Mouse (Mus musculus): Measurements from ENCODE around the gene Klc1.

Gene Klc1

DNA sequence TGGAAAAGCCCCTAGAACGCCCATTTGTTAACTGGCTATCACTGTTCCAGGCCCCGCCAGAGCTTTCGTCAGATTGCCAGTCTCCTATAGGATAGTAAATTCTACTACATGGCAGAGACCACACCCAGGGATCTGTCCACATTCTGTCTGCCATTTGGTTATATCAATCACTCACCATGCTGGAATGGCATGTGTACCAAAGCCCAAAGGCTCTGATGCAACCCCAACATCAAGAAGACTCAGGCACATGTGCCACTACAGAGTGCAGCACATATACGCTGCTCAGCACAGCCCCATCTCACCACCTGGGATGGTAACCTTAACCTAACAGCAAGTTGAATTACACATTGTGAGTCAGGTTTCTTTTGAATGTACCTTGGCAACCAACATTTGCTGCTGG is 87.3 kb downstream of the Klc1 start:
- in situ Hi-C loops (cut with MboI; ENCODE audit: unreplicated experiment in 2 of 2): no loop called here

DNA sequence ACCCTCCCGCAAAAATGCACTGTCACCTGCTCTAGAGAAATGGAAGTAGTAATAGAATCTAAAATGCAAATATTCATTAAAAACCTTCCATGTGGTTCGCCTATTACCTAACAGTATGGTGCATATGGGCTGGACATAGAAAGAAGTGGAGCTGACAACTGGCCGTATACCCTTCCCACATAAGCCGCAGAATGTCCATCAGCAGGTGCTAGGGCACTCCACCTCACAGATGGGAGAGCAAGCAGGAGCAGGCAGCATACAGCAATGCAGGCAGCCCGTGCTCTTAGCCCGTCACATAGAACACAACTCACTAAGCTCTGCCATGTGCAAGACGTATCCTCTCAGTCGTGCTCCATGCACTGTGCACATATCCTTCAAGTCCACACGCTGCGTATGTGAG is 88.2 kb downstream of the Klc1 start:
- in situ Hi-C loops (cut with MboI; ENCODE audit: unreplicated experiment in 2 of 2): no loop called here

DNA sequence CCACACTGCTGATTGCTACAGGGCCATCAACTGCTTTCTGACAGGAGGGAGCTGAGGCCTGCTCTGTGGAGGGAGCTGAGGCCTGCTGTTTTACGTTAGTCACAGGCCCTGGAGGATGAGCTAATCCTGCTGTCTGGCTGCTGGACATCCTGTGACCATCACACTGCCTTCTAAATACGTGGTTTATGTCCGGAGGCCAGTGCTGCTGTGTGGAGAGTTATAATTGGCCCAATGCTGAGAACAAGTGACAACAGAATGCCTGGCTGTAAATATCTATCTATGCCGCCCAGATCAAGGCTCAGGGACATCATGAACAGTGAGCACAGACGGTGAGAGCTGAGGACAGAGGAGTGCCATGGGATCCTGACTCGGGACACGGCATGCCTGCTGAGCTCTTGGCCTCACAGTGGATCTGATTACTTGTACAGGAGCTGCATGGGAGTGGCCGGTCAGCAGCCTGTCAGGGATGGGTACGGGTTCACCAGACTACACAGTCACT is 89.7 kb downstream of the Klc1 start:
- in situ Hi-C loops (cut with MboI; ENCODE audit: unreplicated experiment in 2 of 2): no loop called here

DNA sequence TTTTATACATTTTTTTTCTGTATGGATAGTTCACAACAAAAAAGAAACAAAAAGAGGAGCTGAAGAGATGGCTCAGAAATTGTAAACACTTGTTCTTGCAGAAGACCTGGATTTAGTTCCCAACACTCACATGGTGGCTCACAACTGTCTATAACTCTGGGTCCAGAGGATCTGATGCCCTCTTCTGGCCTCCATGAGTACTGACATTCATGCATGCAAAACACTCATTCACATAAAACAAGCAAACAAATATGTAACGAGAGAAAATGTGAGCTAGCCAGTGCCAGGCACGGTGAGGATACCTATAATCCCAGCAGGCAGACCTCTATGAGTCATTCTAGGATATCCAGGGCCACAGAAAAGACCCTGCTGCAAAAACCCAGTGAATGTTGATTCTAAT is 92.6 kb downstream of the Klc1 start:
- in situ Hi-C loops (cut with MboI; ENCODE audit: unreplicated experiment in 2 of 2): no loop called here

DNA sequence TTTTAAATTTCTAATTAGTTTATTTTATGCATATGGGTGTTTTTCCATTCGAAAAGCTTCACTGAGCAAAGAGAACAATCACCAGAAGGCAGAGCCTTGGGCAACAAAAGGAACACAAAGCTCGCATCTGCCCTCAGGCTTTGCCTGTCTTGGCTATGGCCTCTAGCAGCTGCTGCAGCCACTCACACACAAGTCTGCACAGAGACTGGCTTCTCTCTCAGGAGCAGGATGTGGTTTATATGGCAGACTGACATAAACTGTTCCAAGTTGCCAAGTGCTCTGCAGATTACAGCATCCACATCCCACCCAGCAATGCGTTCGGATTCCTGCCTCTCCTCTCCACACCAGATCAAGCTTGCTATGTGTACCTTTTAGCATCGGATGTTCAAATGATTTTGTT is 93.1 kb downstream of the Klc1 start:
- in situ Hi-C loops (cut with MboI; ENCODE audit: unreplicated experiment in 2 of 2): no loop called here

DNA sequence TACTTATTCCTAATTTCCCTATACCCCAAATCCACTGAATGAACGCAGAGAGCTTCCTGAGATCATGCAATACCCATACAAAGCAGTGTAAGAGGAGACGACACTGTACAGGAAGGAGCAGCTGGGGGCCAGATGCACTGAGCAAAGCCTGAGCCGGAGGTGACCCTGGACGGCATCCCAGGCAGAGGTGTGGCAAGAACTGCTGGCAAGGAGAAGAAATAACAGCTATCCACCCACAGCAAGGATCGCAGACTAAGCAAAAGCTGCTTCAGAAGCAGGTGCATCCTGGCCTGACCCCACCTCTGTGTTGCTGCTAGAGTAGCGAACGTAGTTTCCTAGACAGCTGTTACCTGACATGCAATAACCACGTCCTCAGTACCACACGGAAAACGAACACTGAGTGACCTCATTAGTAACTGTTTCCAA is 94.4 kb downstream of the Klc1 start:
- in situ Hi-C loops (cut with MboI; ENCODE audit: unreplicated experiment in 2 of 2): no loop called here

DNA sequence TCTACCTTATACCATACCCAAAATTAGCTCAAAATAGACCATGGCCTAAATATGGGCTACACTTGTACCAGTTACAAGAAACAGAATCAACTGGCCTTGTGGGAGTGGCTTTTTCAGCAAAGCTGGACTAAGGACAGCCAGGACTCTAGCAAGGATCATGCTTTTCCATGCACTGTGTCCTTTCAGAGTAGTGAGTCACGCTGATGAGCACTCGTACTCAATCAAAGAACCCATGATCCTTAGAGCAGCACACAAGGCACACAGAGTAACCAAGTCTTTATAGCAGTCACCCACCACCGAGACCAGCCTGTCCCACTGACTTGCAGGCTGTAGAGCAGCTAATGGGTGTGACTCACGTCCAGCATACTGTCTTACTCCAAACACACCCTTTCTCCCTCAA is 94.9 kb downstream of the Klc1 start:
- in situ Hi-C loops (cut with MboI; ENCODE audit: unreplicated experiment in 2 of 2): no loop called here

DNA sequence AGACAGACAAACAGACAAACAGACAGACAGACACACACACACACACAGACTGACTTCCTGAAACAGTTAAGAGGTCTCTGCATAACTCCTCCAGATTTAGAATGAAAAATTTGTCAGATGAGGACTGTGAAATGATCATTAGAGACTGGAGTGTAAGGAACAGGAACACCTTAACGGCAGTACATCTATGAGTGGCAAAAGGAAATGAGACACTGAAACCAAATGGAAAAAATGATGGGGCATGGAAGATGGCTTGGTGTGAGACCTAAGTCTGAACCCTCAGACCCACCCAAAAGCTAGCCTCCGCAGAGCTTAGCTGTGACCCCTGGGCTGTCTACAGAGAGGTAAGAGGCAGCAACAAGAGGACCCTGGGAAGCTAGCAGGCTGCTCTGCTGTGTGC is 96.8 kb downstream of the Klc1 start:
- in situ Hi-C loops (cut with MboI; ENCODE audit: unreplicated experiment in 2 of 2): no loop called here

Data from v-Abl transformed pro-B cells (cell line).